Mouse (Mus musculus): ENCODE measurements around the gene Barx2.

- TF ChIP-seq CTCF (IDR thresholded peaks at IDR 0.05; ENCODE audit: control insufficient read depth, insufficient read depth, insufficient read length): no peak
- no peak for TF ChIP-seq MYOG (IDR thresholded peaks at IDR 0.05; ENCODE audit: control insufficient read depth, extremely low read depth, insufficient read length)
- TF ChIP-seq USF1 (IDR thresholded peaks at IDR 0.05; ENCODE audit: low read depth): no peak
These were observed 57.6 kb downstream of the Barx2 start for GRCm38 (mm10) chr9:31855668-31856067.

Measured in C2C12 (cell line).